Mouse (Mus musculus): ENCODE results near the gene Myoc. TPM values are rescaled to one million over a fixed set of nuclear protein-coding genes. Genes with fewer than 3 reads are reported as not detected.

Myoc gene
- polyA plus RNA-seq (2014; fragmentation: Nextera tagmentation; extraction: Ambion mirVana): not detected in 2 replicates

DNA sequence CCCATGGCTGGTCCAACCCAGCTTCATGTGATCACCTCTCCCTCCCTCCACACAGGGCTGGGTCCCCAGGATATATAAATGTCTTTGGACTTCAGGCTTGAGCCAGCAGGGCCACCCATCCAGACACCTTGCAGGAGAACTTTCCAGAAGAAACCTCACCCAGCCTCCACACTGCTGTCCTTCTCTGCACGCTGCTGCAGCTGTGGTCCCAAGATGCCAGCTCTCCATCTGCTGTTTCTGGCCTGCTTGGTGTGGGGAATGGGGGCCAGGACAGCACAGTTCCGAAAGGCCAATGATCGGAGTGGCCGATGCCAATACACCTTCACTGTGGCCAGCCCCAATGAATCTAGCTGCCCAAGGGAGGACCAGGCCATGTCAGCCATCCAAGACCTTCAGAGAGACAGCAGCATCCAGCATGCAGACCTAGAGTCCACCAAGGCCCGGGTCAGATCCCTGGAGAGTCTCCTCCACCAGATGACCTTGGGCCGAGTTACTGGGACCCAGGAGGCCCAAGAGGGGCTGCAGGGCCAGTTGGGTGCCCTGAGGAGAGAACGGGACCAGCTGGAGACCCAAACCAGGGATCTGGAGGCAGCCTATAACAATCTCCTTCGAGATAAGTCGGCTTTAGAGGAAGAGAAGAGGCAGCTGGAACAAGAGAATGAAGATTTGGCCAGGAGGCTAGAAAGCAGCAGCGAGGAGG lies at the start of gene Myoc:
TSS of gene Myoc (plus strand) at position 105 of the 700 bp plus-strand sequence.
- H3K27ac ChIP-seq (ENCODE audit: low read depth, low read length): no peak within 1 kb of the TSS
- no peak within 1 kb of the TSS for H3K9ac ChIP-seq (ENCODE audit: low read depth, low read length)
- ATAC-seq (replicated peaks; ENCODE audit: low FRiP score): no peak
- H3K4me1 ChIP-seq (replicated peaks; ENCODE audit: control insufficient read depth, insufficient read depth, low read length): no peaks in the 10 kb centered on the region
- DNase-seq (ENCODE audit: low spot score): no peak
- H3K36me3 ChIP-seq (ENCODE audit: control insufficient read depth, insufficient read depth, low read length): no peaks in the 10 kb centered on the region
- no peak within 1 kb of the TSS for H3K4me3 ChIP-seq (ENCODE audit: low read depth, low read length)
- 77% methylated on average over 10 of the region's 10 CpGs for WGBS
- H3K27me3 ChIP-seq (replicated peaks; ENCODE audit: control insufficient read depth, insufficient read depth, low read length): no peaks in the 10 kb centered on the region
- H3K9me3 ChIP-seq (ENCODE audit: control insufficient read depth, low read length): no peaks in the 10 kb centered on the region
- H3K4me2 ChIP-seq: no peak within 1 kb of the TSS

DNA sequence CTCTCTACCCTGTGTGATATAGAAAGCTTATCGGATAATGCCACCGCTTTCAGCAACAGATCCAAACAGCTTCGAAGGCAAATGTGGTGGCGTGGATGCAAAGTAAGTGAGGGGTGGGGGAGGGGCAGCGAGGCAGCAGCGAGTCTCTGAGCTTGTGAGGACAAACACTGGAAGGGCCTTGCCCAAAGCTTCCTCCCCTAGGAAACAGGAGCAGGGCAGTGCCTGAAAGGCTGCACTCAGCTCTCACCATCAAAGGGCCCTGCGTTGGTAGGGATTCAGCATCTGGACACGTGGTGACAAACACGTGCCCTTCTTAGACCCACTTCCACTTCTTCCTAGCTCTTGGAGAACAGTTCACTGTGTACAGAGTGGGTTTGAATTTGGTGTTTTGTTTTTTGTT lies 49.5 kb upstream of the Myoc start:
- no peak for DNase-seq (ENCODE audit: low spot score)
- no peak for ATAC-seq (replicated peaks; ENCODE audit: low FRiP score)

DNA sequence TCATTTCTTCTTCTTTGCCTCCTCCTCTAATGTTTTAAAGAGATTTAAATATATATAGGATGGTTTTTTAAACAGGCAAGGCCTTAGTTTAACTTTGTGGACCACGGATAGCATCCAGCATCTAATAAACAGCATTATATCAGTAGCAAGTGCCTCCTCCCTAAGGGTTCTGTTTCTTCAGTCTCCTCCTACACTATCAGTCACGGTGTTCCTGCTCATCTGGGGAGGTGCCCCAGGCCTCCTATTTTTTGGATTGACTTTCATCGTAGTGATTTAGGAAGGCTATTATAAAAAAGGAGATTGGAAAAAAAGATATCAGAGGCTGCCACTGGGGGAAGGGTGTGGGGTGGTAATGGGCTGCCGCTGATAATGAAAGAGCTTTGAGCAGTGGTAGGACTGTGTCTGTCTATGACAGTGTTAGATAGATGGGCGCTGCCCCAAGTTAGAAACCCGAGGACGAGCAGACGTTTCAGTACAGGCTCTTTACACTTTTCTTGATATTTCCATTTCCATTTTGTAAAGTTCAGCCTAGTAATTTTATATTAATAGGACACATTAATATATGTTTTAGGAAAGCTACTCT lies 48.4 kb upstream of the Myoc start:
- Histone ChIP-seq H3K27ac (ENCODE audit: low read depth, low read length) (no peak overlapping the region), H3K4me2 (no peak overlapping the region; the same call in 1 of the 2 replicates), H3K27me3 (replicated peaks; ENCODE audit: control insufficient read depth, insufficient read depth, low read length) (no peaks in the 10 kb centered on the region), H3K36me3 (ENCODE audit: control insufficient read depth, insufficient read depth, low read length) (peaks cover 3% of the 10 kb centered on the region; the same call in 1 of the 2 replicates), H3K9me3 (ENCODE audit: control insufficient read depth, low read length) (no peaks in the 10 kb centered on the region), H3K4me1 (replicated peaks; ENCODE audit: control insufficient read depth, insufficient read depth, low read length) (peaks cover 7% of the 10 kb centered on the region; the same call in 1 of the 2 replicates), H3K4me3 (ENCODE audit: low read depth, low read length) (no peak overlapping the region), H3K9ac (ENCODE audit: low read depth, low read length) (no peak overlapping the region)
- ATAC-seq (replicated peaks; ENCODE audit: low FRiP score) (peak; percentile 91), DNase-seq (ENCODE audit: low spot score) (no peak)
- 40% methylated on average over 8 of the region's 8 CpGs for WGBS

More for the DNA sequence above, 49.5 kb upstream of the Myoc start:
- no peak overlapping the region for H3K4me3 ChIP-seq (ENCODE audit: low read depth, low read length)
- no peaks in the 10 kb centered on the region for H3K9me3 ChIP-seq (ENCODE audit: control insufficient read depth, low read length)
- peaks cover 2% of the 10 kb centered on the region; the same call in 1 of the 2 replicates for H3K36me3 ChIP-seq (ENCODE audit: control insufficient read depth, insufficient read depth, low read length)
- no peak overlapping the region for H3K9ac ChIP-seq (ENCODE audit: low read depth, low read length)
- H3K27me3 ChIP-seq (replicated peaks; ENCODE audit: control insufficient read depth, insufficient read depth, low read length): no peaks in the 10 kb centered on the region
- H3K27ac ChIP-seq (ENCODE audit: low read depth, low read length): no peak overlapping the region
- WGBS: 23% methylated on average over 9 of the region's 9 CpGs
- peak overlapping the region; percentile 36; the same call in 1 of the 2 replicates for H3K4me2 ChIP-seq
- peaks cover 7% of the 10 kb centered on the region; the same call in 1 of the 2 replicates for H3K4me1 ChIP-seq (replicated peaks; ENCODE audit: control insufficient read depth, insufficient read depth, low read length)

DNA sequence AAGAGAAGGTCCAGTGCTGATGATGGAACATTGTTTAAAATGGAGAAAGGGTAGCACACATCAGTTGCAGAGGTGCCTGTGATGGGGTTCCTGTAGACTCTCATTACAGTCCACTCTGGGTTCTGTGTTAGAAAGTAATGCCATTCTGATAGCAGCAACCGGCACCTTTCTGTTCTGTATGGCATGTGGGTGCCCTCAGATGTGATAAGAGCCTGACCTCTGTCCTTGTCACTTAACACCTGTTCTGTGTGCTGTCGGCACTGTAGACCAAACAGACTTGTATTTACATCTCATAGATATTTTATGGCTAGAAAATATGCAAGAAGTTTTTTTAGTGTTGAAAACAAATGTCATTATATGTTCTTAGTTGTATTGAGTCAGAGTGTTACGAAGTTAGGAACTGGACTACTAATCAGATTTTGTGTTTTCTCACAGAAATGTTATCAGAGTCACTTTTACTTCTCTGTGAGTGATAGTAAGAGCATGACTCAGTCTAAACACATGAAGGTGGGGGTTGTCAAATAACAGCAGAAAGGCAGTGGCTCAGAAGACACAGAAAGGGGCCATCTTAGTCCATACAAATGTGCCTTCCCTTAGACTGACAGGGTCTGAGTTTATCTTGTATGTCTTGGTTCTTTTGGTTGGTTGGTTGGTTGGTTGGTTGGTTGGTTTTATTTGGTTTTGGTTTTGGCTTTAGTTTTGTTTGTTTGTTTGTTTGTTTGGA lies 41.4 kb upstream of the Myoc start:
- no peak overlapping the region for H3K4me2 ChIP-seq
- no peaks in the 10 kb centered on the region for H3K9me3 ChIP-seq (ENCODE audit: control insufficient read depth, low read length)
- H3K9ac ChIP-seq (ENCODE audit: low read depth, low read length): no peak overlapping the region
- peaks cover 3% of the 10 kb centered on the region for H3K36me3 ChIP-seq (ENCODE audit: control insufficient read depth, insufficient read depth, low read length)
- H3K27ac ChIP-seq (ENCODE audit: low read depth, low read length): no peak overlapping the region
- WGBS: 46% methylated on average over 3 of the region's 3 CpGs
- ATAC-seq (replicated peaks; ENCODE audit: low FRiP score) (peak; percentile 62; the same call in 1 of the 2 replicates), DNase-seq (ENCODE audit: low spot score) (no peak)
- H3K4me1 ChIP-seq (replicated peaks; ENCODE audit: control insufficient read depth, insufficient read depth, low read length): no peaks in the 10 kb centered on the region
- no peak overlapping the region for H3K4me3 ChIP-seq (ENCODE audit: low read depth, low read length)
- no peaks in the 10 kb centered on the region for H3K27me3 ChIP-seq (replicated peaks; ENCODE audit: control insufficient read depth, insufficient read depth, low read length)

DNA sequence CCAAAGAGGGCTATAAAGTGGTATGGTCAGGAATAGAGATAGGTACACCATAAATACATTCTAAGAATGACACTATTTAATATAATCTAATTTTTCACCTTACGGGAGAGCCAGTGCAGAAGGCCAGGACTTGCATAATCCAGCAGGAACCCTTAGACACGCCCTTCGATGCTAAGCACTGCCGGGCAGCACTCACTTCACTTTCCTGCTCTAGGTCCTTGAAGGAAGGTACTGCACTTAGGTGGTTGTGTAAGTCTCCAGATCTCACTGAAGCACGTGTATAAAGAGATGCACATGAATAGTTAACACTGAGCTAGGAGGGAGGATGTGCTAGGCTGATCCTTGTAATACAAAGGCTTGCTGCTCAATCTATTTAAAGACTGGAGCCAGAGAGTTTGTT lies 39.3 kb upstream of the Myoc start:
- DNase-seq (ENCODE audit: low spot score): no peak
- no peak for ATAC-seq (replicated peaks; ENCODE audit: low FRiP score)
- WGBS: 92% methylated on average over 5 of the region's 5 CpGs

DNA sequence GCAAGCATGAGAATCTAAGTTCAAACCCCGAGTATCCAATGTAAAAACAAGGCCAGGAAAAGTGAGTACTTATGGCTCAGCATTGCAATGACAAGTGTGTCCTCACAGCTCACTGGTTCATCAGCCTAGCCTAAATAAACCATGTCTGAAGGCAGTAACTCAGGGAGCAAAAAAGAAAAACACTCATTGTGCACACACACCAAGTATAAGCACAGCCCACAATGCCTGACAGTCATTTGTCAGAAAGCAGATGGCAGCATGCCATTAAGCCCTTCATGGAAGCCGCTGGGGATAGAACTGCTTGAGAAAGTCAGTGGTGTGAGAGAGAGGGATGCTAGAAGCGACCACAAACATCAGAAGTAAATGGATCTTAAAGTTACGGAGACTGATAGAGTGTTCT lies 37.7 kb upstream of the Myoc start:
- no peaks in the 10 kb centered on the region for H3K27me3 ChIP-seq (replicated peaks; ENCODE audit: control insufficient read depth, insufficient read depth, low read length)
- H3K4me3 ChIP-seq (ENCODE audit: low read depth, low read length): no peak overlapping the region
- no peaks in the 10 kb centered on the region for H3K4me1 ChIP-seq (replicated peaks; ENCODE audit: control insufficient read depth, insufficient read depth, low read length)
- ATAC-seq (replicated peaks; ENCODE audit: low FRiP score) (no peak), DNase-seq (ENCODE audit: low spot score) (no peak)
- H3K36me3 ChIP-seq (ENCODE audit: control insufficient read depth, insufficient read depth, low read length): no peaks in the 10 kb centered on the region; the same call in 1 of the 2 replicates
- H3K9ac ChIP-seq (ENCODE audit: low read depth, low read length): no peak overlapping the region
- H3K4me2 ChIP-seq: no peak overlapping the region
- no peaks in the 10 kb centered on the region for H3K9me3 ChIP-seq (ENCODE audit: control insufficient read depth, low read length)
- 86% methylated on average over 4 of the region's 4 CpGs for WGBS
- no peak overlapping the region for H3K27ac ChIP-seq (ENCODE audit: low read depth, low read length)

More for the DNA sequence above, 39.3 kb upstream of the Myoc start:
- no peak overlapping the region for H3K9ac ChIP-seq (ENCODE audit: low read depth, low read length)
- no peak overlapping the region for H3K4me2 ChIP-seq
- H3K36me3 ChIP-seq (ENCODE audit: control insufficient read depth, insufficient read depth, low read length): peaks cover 3% of the 10 kb centered on the region
- H3K27me3 ChIP-seq (replicated peaks; ENCODE audit: control insufficient read depth, insufficient read depth, low read length): no peaks in the 10 kb centered on the region
- no peak overlapping the region for H3K27ac ChIP-seq (ENCODE audit: low read depth, low read length)
- H3K4me1 ChIP-seq (replicated peaks; ENCODE audit: control insufficient read depth, insufficient read depth, low read length): no peaks in the 10 kb centered on the region
- no peaks in the 10 kb centered on the region for H3K9me3 ChIP-seq (ENCODE audit: control insufficient read depth, low read length)
- H3K4me3 ChIP-seq (ENCODE audit: low read depth, low read length): no peak overlapping the region

DNA sequence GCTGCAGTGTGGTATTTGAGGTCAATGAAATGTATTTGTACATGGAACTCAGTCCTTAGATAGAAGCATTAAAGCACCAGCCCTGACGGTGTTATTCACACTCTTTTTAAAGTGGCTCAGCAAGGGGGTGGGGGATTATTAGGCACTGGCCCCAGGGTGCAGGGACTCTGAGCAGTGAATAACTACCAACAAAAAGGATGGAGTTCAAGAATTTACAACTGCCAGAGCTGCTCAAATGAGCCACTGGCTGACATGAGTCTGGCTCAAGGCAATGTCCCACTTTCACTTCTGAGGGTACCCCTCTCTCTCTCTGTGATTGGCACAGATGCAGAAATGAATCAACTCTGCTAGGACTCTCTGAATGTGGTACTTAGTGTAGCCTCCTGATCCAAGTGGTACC lies 30.8 kb upstream of the Myoc start:
- WGBS: 23% methylated on average over 1 of the region's 1 CpGs

DNA sequence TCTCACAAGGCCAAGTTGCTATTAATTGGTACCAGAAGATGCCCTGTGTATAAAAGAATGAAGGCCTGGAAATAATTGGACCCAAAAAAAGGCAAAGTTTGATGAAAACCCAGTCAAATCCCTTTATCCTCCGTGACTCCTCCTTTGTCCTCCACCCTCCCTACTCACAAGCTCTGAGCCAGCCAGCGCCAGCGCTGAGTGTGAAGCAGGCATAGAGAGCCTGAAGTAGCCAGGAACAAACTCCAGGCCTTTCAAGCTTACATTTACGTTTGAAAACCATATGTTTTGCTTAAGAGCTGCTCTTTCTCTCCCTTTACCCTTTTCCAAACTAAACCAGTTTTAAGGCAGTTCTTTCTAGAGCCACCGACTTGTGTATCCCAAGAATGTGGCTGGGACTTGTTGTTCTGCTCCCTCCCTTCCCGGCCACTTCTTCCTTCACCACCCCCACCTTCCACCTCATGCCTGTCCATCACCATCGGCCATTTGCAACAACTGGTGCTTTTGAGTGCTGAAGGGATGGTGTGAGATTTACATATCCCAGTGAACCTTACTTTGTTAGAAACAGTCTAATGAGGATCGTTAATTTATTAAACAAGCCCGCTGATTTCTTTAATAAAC lies 29.2 kb upstream of the Myoc start:
- no peak for ATAC-seq (replicated peaks; ENCODE audit: low FRiP score)
- H3K9ac ChIP-seq (ENCODE audit: low read depth, low read length): no peak overlapping the region
- no peak overlapping the region for H3K4me3 ChIP-seq (ENCODE audit: low read depth, low read length)
- no peak overlapping the region for H3K4me2 ChIP-seq
- no peak overlapping the region for H3K27ac ChIP-seq (ENCODE audit: low read depth, low read length)
- no peaks in the 10 kb centered on the region for H3K9me3 ChIP-seq (ENCODE audit: control insufficient read depth, low read length)
- H3K4me1 ChIP-seq (replicated peaks; ENCODE audit: control insufficient read depth, insufficient read depth, low read length): no peaks in the 10 kb centered on the region
- H3K27me3 ChIP-seq (replicated peaks; ENCODE audit: control insufficient read depth, insufficient read depth, low read length): no peaks in the 10 kb centered on the region
- no peaks in the 10 kb centered on the region for H3K36me3 ChIP-seq (ENCODE audit: control insufficient read depth, insufficient read depth, low read length)
- no peak for DNase-seq (ENCODE audit: low spot score)
- 52% methylated on average over 9 of the region's 9 CpGs for WGBS

More for the DNA sequence above, 30.8 kb upstream of the Myoc start:
- no peaks in the 10 kb centered on the region for H3K27me3 ChIP-seq (replicated peaks; ENCODE audit: control insufficient read depth, insufficient read depth, low read length)
- H3K4me2 ChIP-seq: no peak overlapping the region
- no peak for ATAC-seq (replicated peaks; ENCODE audit: low FRiP score)
- H3K36me3 ChIP-seq (ENCODE audit: control insufficient read depth, insufficient read depth, low read length): no peaks in the 10 kb centered on the region
- H3K27ac ChIP-seq (ENCODE audit: low read depth, low read length): no peak overlapping the region
- H3K9ac ChIP-seq (ENCODE audit: low read depth, low read length): no peak overlapping the region
- no peaks in the 10 kb centered on the region for H3K9me3 ChIP-seq (ENCODE audit: control insufficient read depth, low read length)
- no peaks in the 10 kb centered on the region for H3K4me1 ChIP-seq (replicated peaks; ENCODE audit: control insufficient read depth, insufficient read depth, low read length)
- no peak overlapping the region for H3K4me3 ChIP-seq (ENCODE audit: low read depth, low read length)
- no peak for DNase-seq (ENCODE audit: low spot score)

Data from liver, embryonic 11.5 days (tissue).